Mouse (Mus musculus) hindbrain, postnatal 0 days (tissue): ENCODE measurements around the gene Polr2h. TPM values are rescaled to one million over a fixed set of nuclear protein-coding genes. Genes with fewer than 3 reads are reported as not detected.
"Not testable (repeated sequence)": the region's sequence is repeated elsewhere in the genome, so short reads cannot be mapped to it uniquely, and the experiment has no call there.

Experiments used
- ATAC-seq: fragments of 200-750 bp; cut with Nextera tagmentation; 2 replicates; pipeline ENCODE4 v1.8.0; 2017; ENCODE audit warnings: mild to moderate bottlenecking, moderate TSS enrichment, moderate library complexity
- DNase-seq: peaks from one replicate; pipeline ENCODE4 v3.0.0-alpha.2; 2015; ENCODE audit warnings: low spot score
- H3K27ac ChIP-seq: fragments of 300-500 bp; sonication (generic); 2 replicates; pipeline ENCODE4 v1.5.1; 2014; ENCODE audit warnings: mild to moderate bottlenecking
- H3K27me3 ChIP-seq: fragments of 300-500 bp; sonication (generic); 2 replicates; pipeline ENCODE4 v1.6.1; 2014; ENCODE audit warnings: low read length, mixed read lengths; ENCODE audit not compliant: insufficient read depth
- H3K36me3 ChIP-seq: fragments of 300-500 bp; sonication (generic); 2 replicates; pipeline ENCODE4 v1.6.1; 2014; ENCODE audit warnings: low read length, mixed read lengths; ENCODE audit not compliant: insufficient read depth
- H3K4me1 ChIP-seq: fragments of 300-500 bp; sonication (generic); 2 replicates; pipeline ENCODE4 v1.6.1; 2014; ENCODE audit warnings: antibody characterized with exemption, low read length, mixed read lengths; ENCODE audit not compliant: insufficient read depth
- H3K4me2 ChIP-seq: fragments of 300-500 bp; sonication (generic); 2 replicates; pipeline ENCODE4 v1.6.1; 2014; ENCODE audit warnings: low read depth, mild to moderate bottlenecking, low read length, moderate library complexity, mixed read lengths
- H3K4me3 ChIP-seq: fragments of 300-500 bp; sonication (generic); 2 replicates; pipeline ENCODE4 v1.5.1; 2014; ENCODE audit warnings: low read length
- H3K9ac ChIP-seq: fragments of 300-500 bp; sonication (generic); replicated peaks from 2 replicates; pipeline ENCODE4 v1.6.1; 2014; ENCODE audit warnings: mild to moderate bottlenecking, low read length, moderate library complexity, mixed read lengths
- H3K9me3 ChIP-seq: fragments of 300-500 bp; sonication (generic); 2 replicates; pipeline ENCODE4 v1.6.1; 2016; ENCODE audit warnings: low read length, mixed read lengths
- CTCF ChIP-seq: IDR thresholded peaks from 2 replicates; pipeline ENCODE4 v1.5.1; 2016; ENCODE audit warnings: antibody characterized with exemption, control low read depth, low read depth
- WGBS: fragments of 180-500 bp; shearing (Covaris S2); extraction: QIAGEN DNeasy Blood & Tissue Kit; methylation state at CpG from one replicate; pipeline ENCODE4 v1.1.7; 2014; 5-methylcytosine and 5-hydroxymethylcytosine counted together
- polyA plus RNA-seq: library from polyadenylated mRNA; unstranded; fragments of >200 nt; fragmentation: Nextera tagmentation; extraction: Ambion mirVana; gene quantifications from 2 replicates; pipeline ENCODE4 v1.2.1, GENCODE M21; 2015
- total RNA-seq: library from RNA; depleted of rRNA; stranded (reverse); fragments of >200 nt; gene quantifications from 2 replicates; pipeline ENCODE4 v1.2.3, GENCODE M21; 2014; rRNA removed

Polr2h gene
- 25.5 and 29.2 TPM in 2 replicates for total RNA-seq
- 88.6 and 90.8 TPM in 2 replicates for polyA plus RNA-seq

GRCm38 (mm10) chr16:20717181-20717977 lies at the start of gene Polr2h, which contains the start of gene Clcn2:
TSS of gene Polr2h (plus strand) at chr16:20717665.
TSS of gene Clcn2 (minus strand) at chr16:20717746.
- H3K4me3 ChIP-seq: peak within 1 kb of the TSS; percentile 63
- H3K9ac ChIP-seq: peak within 1 kb of the TSS; percentile 82
- peak; percentile 98 for DNase-seq
- peaks cover 14% of the 10 kb centered on the region; the same call in 1 of the 2 replicates for H3K36me3 ChIP-seq
- H3K27ac ChIP-seq: peak within 1 kb of the TSS; percentile 96
- H3K9me3 ChIP-seq: no peaks in the 10 kb centered on the region
- H3K4me2 ChIP-seq: peak within 1 kb of the TSS; percentile 82
- peak; percentile 92 for ATAC-seq
- peak; percentile 72 for TF ChIP-seq CTCF
- H3K4me1 ChIP-seq: peaks cover 18% of the 10 kb centered on the region; the same call in 1 of the 2 replicates
- under 1% methylated on average over 62 of the region's 62 CpGs for WGBS
- no peaks in the 10 kb centered on the region for H3K27me3 ChIP-seq

- ATAC-seq, H3K27me3 ChIP-seq, H3K9me3 ChIP-seq, H3K27ac ChIP-seq, H3K4me2 ChIP-seq, H3K9ac ChIP-seq, H3K36me3 ChIP-seq, H3K4me1 ChIP-seq, H3K4me3 ChIP-seq, DNase-seq: not testable (repeated sequence)
- 92% methylated on average over 3 of the region's 6 CpGs for WGBS
These were observed 49.5 kb upstream of the Polr2h start, which contains the start of gene Eif4g1 for GRCm38 (mm10) chr16:20668013-20668412. TSS of gene Eif4g1 (plus strand) at chr16:20668313.

DNA sequence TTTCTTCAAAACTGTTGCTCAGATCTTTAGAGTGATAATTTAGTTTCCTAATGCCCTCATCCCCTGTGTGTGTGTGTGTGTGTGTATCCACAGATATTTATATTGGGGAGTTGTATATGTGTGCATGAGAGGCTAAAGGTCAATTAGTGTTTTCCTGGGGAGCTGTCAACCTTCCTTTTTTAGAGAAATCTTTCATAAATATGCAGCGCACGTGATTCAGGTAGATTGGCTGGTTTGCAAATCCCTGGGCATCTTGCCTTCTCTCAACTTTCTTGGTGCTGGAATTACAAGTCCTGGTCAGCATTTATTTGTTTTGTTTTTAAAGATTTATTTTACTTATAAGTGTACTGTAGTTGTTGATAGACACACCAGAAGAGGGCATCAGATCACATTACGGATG lies 47.2 kb upstream of the Polr2h start:
- Histone ChIP-seq H3K9me3 (no peaks in the 10 kb centered on the region), H3K4me3 (no peak overlapping the region), H3K27me3 (no peaks in the 10 kb centered on the region), H3K36me3 (no peaks in the 10 kb centered on the region), H3K9ac (no peak overlapping the region), H3K4me1 (peaks cover 18% of the 10 kb centered on the region), H3K4me2 (no peak overlapping the region), H3K27ac (no peak overlapping the region)
- no peak for TF ChIP-seq CTCF
- WGBS: 88% methylated on average over 3 of the region's 3 CpGs
- no peak for ATAC-seq
- DNase-seq: no peak

GRCm38 (mm10) chr16:20671886-20672285 lies 45.6 kb upstream of the Polr2h start:
- H3K9ac ChIP-seq: no peak overlapping the region; the same call in 1 of the 2 replicates
- no peak overlapping the region for H3K27ac ChIP-seq
- no peaks in the 10 kb centered on the region for H3K27me3 ChIP-seq
- peak overlapping the region; percentile 88; the same call in 1 of the 2 replicates for H3K4me3 ChIP-seq
- no peaks in the 10 kb centered on the region for H3K9me3 ChIP-seq
- 19% methylated on average over 6 of the region's 6 CpGs for WGBS
- H3K36me3 ChIP-seq: peaks cover 9% of the 10 kb centered on the region; the same call in 1 of the 2 replicates
- no peak for TF ChIP-seq CTCF
- H3K4me1 ChIP-seq: peaks cover 18% of the 10 kb centered on the region
- H3K4me2 ChIP-seq: peak overlapping the region; percentile 94
- ATAC-seq (no peak), DNase-seq (no peak)

DNA sequence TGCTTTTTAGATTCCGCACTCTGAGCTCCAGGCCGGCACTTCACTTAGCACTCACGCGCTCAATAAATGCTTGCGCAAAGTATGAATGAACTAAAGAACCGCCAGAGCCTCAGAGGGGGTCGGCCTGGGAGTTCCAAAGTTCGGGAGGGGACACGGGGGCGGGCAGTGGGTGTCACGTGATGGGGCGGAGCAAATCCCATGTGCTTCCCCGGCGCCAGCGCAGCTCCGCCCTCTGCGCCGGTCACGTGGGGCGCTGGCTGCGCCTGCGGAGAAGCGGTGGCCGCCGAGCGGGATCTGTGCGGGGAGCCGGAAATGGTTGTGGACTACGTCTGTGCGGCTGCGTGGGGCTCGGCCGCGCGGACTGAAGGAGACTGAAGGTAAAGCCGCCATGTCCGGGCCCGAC lies 45.0 kb upstream of the Polr2h start:
- Histone ChIP-seq H3K4me3 (peak overlapping the region; percentile 88), H3K27me3 (no peaks in the 10 kb centered on the region), H3K4me1 (peaks cover 18% of the 10 kb centered on the region), H3K36me3 (peaks cover 10% of the 10 kb centered on the region), H3K9ac (peak overlapping the region; percentile 96), H3K9me3 (no peaks in the 10 kb centered on the region), H3K27ac (peak overlapping the region; percentile 92), H3K4me2 (peak overlapping the region; percentile 94)
- TF ChIP-seq CTCF: no peak
- ATAC-seq (peak; percentile 97), DNase-seq (peak; percentile 97)
- under 1% methylated on average over 38 of the region's 38 CpGs for whole genome bisulfite sequencing

GRCm38 (mm10) chr16:20672965-20673705 lies 44.3 kb upstream of the Polr2h start:
- peak; percentile 63 for DNase-seq
- peak overlapping the region; percentile 96 for H3K9ac ChIP-seq
- WGBS: 2% methylated on average over 33 of the region's 78 CpGs
- H3K4me3 ChIP-seq: peak overlapping the region; percentile 88
- no peak for TF ChIP-seq CTCF
- H3K27me3 ChIP-seq: no peaks in the 10 kb centered on the region
- H3K27ac ChIP-seq: peak overlapping the region; percentile 92
- H3K4me1 ChIP-seq: peaks cover 18% of the 10 kb centered on the region
- peak overlapping the region; percentile 94 for H3K4me2 ChIP-seq
- H3K9me3 ChIP-seq: no peaks in the 10 kb centered on the region
- peak; percentile 86 for ATAC-seq
- peaks cover 16% of the 10 kb centered on the region for H3K36me3 ChIP-seq
